Mouse (Mus musculus) heart, embryonic 16.5 days (tissue): ENCODE data around the gene Klhl40. TPM values are rescaled to one million over a fixed set of nuclear protein-coding genes. Genes with fewer than 3 reads are reported as not detected.

Experiments used
- ATAC-seq: fragments of 200-750 bp; cut with Nextera tagmentation; replicated peaks from 2 replicates; pipeline ENCODE4 v1.8.0; 2017; ENCODE audit warnings: moderate number of reproducible peaks; ENCODE audit not compliant: insufficient read depth, low FRiP score; ENCODE audit errors: extremely low read depth
- H3K27ac ChIP-seq: fragments of 300-500 bp; sonication (generic); 2 replicates; pipeline ENCODE4 v1.5.1; 2014; ENCODE audit warnings: mild to moderate bottlenecking, low read length, control low read depth, moderate library complexity
- H3K27me3 ChIP-seq: fragments of 300-500 bp; sonication (generic); 2 replicates; pipeline ENCODE4 v1.6.1; 2014; ENCODE audit warnings: low read length, mixed read lengths; ENCODE audit not compliant: control insufficient read depth, insufficient read depth
- H3K36me3 ChIP-seq: fragments of 300-500 bp; sonication (generic); 2 replicates; pipeline ENCODE4 v1.6.1; 2014; ENCODE audit not compliant: control insufficient read depth, insufficient read depth
- H3K4me1 ChIP-seq: fragments of 300-500 bp; sonication (generic); 2 replicates; pipeline ENCODE4 v1.6.1; 2014; ENCODE audit warnings: low read length, mixed read lengths; ENCODE audit not compliant: control insufficient read depth, insufficient read depth
- H3K4me2 ChIP-seq: fragments of 300-500 bp; sonication (generic); 2 replicates; pipeline ENCODE4 v1.6.1; 2014; ENCODE audit warnings: low read depth, mild to moderate bottlenecking, control low read depth, low read length
- H3K4me3 ChIP-seq: fragments of 300-500 bp; sonication (generic); 2 replicates; pipeline ENCODE4 v1.5.1; 2014; ENCODE audit warnings: mild to moderate bottlenecking, control low read depth, low read length
- H3K9ac ChIP-seq: fragments of 300-500 bp; sonication (generic); 2 replicates; pipeline ENCODE4 v1.6.1; 2014; ENCODE audit warnings: low read length, control low read depth
- H3K9me3 ChIP-seq: fragments of 300-500 bp; sonication (generic); replicated peaks from 2 replicates; pipeline ENCODE4 v1.6.1; 2016; ENCODE audit warnings: low read length; ENCODE audit not compliant: control insufficient read depth
- WGBS: fragments of 180-500 bp; shearing (Covaris S2); extraction: QIAGEN DNeasy Blood & Tissue Kit; methylation state at CpG from one replicate; pipeline ENCODE4 v1.1.7; 2014; 5-methylcytosine and 5-hydroxymethylcytosine counted together
- polyA plus RNA-seq: library from polyadenylated mRNA; unstranded; fragments of >200 nt; fragmentation: Nextera tagmentation; extraction: Ambion mirVana; gene quantifications from 2 replicates; pipeline ENCODE4 v1.2.1, GENCODE M21; 2015

Klhl40 gene
- polyA plus RNA-seq, 1 experiment from 2014 or later, result 6.8 TPM

DNA sequence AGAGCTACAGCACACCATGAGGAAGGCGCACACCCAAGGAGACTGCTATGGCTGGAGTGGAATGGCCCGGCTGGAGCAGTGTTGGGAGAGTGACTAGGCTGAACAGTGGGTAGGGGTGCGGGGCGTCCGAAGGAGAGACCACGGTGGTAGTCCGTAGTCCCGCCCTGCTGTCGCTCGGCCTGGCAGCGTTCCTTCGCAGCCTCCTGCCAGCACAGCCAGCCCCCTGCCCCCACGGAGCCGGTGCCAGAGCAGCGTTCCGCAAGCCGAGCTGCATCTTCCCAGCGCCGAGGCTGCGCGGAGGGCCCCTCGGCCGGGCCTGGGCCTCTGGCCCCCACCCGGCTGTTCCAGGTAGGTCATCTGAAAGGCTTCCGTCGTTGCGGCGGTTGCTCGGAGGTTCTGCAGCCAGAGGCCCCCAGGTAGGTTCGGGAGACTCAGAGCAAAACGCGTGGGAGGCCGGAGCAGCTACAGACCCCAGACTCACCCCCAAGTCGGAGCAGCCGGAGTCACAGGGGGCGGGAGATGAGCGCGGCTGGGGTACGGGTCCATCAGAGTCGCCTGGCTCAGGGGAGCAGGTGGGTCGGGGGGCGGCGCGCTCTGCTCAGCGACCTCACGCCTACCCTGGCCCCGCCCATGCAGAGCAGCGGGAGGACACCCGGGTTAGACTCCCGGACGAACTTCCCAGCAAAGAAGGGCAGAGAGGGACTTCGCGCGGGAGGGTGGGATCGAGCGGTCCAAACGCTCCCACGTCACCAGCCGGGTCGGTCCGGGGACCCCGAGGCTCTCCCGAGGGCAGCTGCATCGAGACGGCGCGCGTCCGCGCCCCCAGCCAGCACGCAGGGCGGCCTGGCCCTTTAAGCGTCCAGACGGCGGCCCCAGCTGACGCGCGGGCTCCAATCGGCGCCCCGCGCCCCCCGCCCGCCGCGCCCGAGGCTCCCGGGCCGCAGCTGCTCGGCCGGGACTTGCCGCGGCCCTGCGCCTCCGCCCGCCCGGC is 18.0 kb upstream of the Klhl40 start, which contains the start of gene Zfp651:
Gene Zfp651 (plus strand): TSS at position 240 of the 991 bp plus-strand sequence.
- Histone ChIP-seq H3K9ac (peak within 1 kb of the TSS; percentile 90), H3K27me3 (no peaks in the 10 kb centered on the region), H3K27ac (peak within 1 kb of the TSS; percentile 89), H3K4me1 (peaks cover 30% of the 10 kb centered on the region), H3K4me2 (peak within 1 kb of the TSS; percentile 96), H3K9me3 (no peaks in the 10 kb centered on the region), H3K4me3 (peak within 1 kb of the TSS; percentile 74), H3K36me3 (peaks cover 35% of the 10 kb centered on the region)
- ATAC-seq, result peak; percentile 84
- under 1% methylated on average over 86 of the region's 97 CpGs for WGBS

DNA sequence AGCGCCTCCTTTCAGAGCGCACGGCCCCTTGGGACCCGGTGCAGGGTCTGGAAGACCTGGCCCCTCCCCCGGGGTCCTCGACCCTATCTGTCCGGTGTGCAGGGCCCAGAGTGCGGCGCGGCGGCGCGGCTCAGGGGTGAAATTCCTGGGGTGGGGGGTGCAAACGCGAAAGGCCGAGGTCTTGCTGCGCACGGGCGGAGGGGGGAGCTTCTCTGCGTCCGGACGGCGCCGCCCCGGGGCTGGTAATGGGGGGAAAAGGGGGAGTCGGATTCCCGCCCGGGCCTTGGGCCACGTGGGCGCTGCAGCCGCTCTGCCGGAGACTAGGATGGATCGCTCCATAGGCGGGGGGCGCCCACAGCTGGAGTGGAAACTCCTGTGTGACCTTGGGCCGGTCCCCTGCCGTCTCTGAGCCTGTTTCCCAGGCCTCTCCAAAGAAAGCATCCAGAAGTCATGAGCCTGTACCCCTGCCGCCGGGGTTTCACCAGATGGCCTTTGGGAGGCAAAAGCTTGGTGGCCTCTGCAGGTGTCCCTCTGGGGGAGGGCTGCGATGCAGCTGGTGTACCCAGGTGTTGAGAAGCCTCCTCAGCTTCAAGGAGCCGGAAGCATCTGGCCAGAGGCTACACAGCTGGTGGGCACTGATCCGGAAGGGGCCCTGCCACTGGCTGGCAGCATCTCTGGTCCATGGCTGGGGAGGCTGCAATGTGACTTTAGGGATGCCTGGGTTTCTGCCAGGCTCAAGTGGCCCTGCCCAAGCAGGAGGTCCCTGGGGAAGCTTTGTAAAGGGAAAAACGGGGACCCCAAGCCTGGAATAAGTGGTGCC is 16.9 kb upstream of the Klhl40 start:
- Histone ChIP-seq H3K36me3 (peaks cover 32% of the 10 kb centered on the region), H3K27me3 (no peaks in the 10 kb centered on the region), H3K9me3 (no peaks in the 10 kb centered on the region), H3K4me1 (peaks cover 30% of the 10 kb centered on the region), H3K4me3 (peak overlapping the region; percentile 74), H3K4me2 (peak overlapping the region; percentile 96), H3K9ac (peak overlapping the region; percentile 90), H3K27ac (peak overlapping the region; percentile 89)
- ATAC-seq, result peak; percentile 79
- 1% methylated on average over 41 of the region's 43 CpGs for WGBS

DNA sequence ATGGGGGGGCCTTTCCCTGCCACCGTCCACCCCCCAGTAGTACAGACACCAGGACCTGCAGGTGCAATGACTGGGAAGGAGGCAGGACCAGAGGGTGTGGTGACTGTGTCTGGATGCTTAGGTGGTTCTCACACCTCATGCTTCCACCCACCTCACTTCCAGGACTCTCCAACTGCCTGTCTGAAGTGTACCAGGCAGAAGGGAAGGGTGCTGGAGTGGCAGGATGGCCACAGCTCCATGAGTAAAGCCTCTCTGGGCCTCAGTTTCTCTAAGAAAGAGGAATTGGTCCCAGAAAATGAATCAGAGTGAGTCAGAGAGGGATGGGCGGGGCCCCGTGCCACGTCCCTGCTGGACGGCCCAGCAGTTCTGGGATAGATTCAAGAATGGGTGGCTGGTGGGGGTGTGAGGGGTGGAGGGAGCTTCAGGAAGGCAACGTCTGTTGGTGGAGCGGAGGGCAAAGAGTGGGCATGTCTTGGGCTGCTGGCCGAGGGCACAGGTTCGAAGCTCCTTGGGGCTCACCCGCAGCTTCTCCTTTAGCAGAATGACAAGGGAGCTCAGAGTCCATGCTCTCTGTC is 16.2 kb upstream of the Klhl40 start:
- H3K27me3 ChIP-seq, result no peaks in the 10 kb centered on the region
- no peak for ATAC-seq
- H3K4me1 ChIP-seq, result peaks cover 30% of the 10 kb centered on the region
- peak overlapping the region; percentile 90 for H3K9ac ChIP-seq
- 66% methylated on average over 10 of the region's 10 CpGs for WGBS
- H3K36me3 ChIP-seq, result peaks cover 33% of the 10 kb centered on the region
- peak overlapping the region; percentile 96 for H3K4me2 ChIP-seq
- no peaks in the 10 kb centered on the region for H3K9me3 ChIP-seq
- peak overlapping the region; percentile 89 for H3K27ac ChIP-seq
- peak overlapping the region; percentile 74 for H3K4me3 ChIP-seq

DNA sequence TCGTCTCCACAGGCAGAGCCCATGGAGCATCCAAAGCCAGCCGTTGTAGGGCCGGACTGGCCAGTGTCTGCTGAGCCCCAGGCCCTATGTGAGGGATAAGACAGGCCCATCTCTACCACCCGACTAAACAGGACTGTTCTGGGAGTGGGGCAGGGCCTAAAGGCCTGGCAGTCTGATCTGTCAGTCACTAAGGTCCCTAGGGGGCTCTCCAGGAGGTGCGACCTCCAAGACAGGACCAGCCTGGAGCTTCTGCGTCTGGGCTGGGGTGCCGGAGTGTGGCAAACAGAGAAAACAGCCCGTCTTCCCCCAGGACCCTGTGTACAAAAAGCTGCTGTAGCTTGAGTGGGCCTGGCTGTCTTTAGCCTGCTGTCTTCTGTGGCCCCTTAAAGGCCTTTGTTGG is 15.6 kb upstream of the Klhl40 start:
- Histone ChIP-seq H3K36me3 (peaks cover 37% of the 10 kb centered on the region), H3K4me2 (no peak overlapping the region), H3K9ac (no peak overlapping the region), H3K27ac (no peak overlapping the region), H3K9me3 (no peaks in the 10 kb centered on the region), H3K4me1 (peaks cover 30% of the 10 kb centered on the region), H3K27me3 (no peaks in the 10 kb centered on the region), H3K4me3 (no peak overlapping the region)
- 72% methylated on average over 8 of the region's 8 CpGs for WGBS
- ATAC-seq, result no peak

DNA sequence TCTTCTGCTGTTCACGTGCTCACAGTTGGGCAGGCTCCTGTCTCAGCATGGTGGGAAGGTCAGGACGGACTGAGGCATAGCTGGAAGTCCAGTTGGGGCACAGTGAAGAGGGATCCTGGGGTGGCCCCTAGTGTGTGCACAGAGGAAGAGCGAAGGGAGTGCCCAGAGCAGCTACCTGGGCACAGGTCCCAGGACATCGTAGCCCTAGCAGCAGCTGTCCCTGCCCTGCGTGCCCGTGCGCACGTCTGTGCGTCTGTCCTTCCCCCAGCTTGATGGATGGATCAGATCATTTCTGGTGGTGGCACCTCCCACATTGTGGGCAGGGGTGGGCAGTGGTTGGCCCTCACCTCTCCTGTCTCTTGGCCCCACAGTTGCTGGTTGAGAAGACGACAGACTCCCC is 15.2 kb upstream of the Klhl40 start:
- H3K4me2 ChIP-seq, result no peak overlapping the region
- H3K4me1 ChIP-seq, result peaks cover 30% of the 10 kb centered on the region
- no peak for ATAC-seq
- H3K9me3 ChIP-seq, result no peaks in the 10 kb centered on the region
- H3K36me3 ChIP-seq, result peaks cover 41% of the 10 kb centered on the region
- H3K27ac ChIP-seq, result no peak overlapping the region
- 83% methylated on average over 10 of the region's 10 CpGs for WGBS
- H3K4me3 ChIP-seq, result no peak overlapping the region
- H3K9ac ChIP-seq, result no peak overlapping the region
- no peaks in the 10 kb centered on the region for H3K27me3 ChIP-seq

DNA sequence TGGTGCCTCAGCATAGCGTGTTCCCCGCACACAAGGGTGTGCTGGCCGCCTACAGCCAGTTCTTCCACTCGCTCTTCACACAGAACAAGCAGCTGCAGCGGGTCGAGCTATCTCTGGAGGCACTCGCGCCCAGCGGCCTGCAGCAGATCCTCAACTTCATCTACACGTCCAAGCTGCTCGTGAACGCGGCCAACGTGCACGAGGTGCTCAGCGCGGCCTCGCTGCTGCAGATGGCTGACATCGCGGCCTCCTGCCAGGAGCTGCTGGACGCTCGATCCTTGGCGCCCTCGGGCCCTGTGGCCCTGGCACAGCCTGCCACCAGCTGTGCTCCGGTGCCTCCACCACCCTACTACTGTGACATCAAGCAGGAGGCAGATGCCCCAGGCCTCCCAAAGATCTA is 14.6 kb upstream of the Klhl40 start:
- 87% methylated on average over 25 of the region's 25 CpGs for WGBS
- no peak for ATAC-seq
- Histone ChIP-seq H3K27me3 (no peaks in the 10 kb centered on the region), H3K4me2 (no peak overlapping the region), H3K4me1 (peaks cover 27% of the 10 kb centered on the region), H3K27ac (no peak overlapping the region), H3K36me3 (peaks cover 46% of the 10 kb centered on the region), H3K9me3 (no peaks in the 10 kb centered on the region), H3K4me3 (no peak overlapping the region), H3K9ac (no peak overlapping the region)

DNA sequence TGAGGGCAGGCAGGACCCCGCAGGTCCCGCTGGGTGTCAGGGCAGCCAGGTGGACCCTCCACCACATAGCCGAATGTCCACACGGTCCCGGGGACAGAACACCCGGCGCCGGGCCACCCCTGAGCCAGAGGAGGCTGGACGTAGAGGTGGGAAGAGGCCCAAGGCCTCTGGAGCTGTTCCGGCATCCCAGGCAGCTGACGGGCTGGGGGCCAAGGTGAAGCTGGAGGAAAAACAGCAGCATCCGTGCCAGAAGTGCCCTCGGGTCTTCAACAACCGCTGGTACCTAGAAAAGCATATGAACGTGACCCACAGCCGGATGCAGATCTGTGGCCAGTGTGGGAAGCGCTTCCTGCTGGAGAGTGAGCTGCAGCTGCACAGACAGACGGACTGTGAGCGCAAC is 13.7 kb upstream of the Klhl40 start:
- WGBS, result 83% methylated on average over 19 of the region's 19 CpGs
- Histone ChIP-seq H3K36me3 (peaks cover 51% of the 10 kb centered on the region), H3K4me2 (no peak overlapping the region), H3K27ac (no peak overlapping the region), H3K27me3 (no peaks in the 10 kb centered on the region), H3K9me3 (no peaks in the 10 kb centered on the region), H3K4me3 (no peak overlapping the region), H3K9ac (no peak overlapping the region), H3K4me1 (peaks cover 18% of the 10 kb centered on the region)
- ATAC-seq, result no peak

DNA sequence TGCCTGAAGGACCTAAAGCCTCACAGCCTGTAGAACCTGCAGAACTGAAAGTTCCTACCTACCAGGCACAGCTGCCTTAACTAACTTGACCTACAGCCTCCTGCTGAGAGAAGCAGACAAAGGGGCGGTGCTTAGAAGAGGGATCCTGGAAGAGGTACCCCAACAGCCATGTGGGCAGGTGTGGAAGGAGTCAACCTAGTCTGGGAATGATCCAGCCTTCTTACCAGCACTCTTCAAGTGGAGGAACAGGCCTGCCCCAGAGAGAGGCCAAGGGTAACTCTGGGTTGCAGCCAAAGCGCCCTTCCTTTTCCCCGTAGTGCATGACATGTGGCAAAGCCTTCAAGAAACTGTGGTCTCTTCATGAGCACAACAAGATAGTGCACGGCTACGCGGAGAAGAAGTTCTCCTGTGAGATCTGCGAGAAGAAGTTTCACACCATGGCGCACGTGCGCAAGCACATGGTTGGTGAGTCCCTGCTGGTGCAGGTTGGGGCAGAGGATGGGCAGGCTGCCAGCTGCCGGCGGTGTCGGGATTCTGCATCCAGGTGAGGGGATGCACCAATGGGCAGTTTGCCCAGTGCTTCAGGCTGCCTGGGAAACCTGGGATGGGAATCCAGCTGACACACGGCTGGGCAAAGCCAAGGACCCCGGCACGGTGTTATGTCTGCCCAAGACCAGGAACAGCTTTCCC is 12.1 kb upstream of the Klhl40 start:
- no peak for ATAC-seq
- no peaks in the 10 kb centered on the region for H3K9me3 ChIP-seq
- H3K27ac ChIP-seq, result no peak overlapping the region
- H3K4me2 ChIP-seq, result no peak overlapping the region
- no peak overlapping the region for H3K4me3 ChIP-seq
- peaks cover 13% of the 10 kb centered on the region for H3K4me1 ChIP-seq
- no peak overlapping the region for H3K9ac ChIP-seq
- H3K36me3 ChIP-seq, result peaks cover 52% of the 10 kb centered on the region
- no peaks in the 10 kb centered on the region for H3K27me3 ChIP-seq
- WGBS, result 84% methylated on average over 16 of the region's 16 CpGs
